Mouse (Mus musculus) embryonic facial prominence, embryonic 12.5 days (tissue): ENCODE results near the gene Rgs4. TPM values are rescaled to one million over a fixed set of nuclear protein-coding genes. Genes with fewer than 3 reads are reported as not detected.

Experiments used
- ATAC-seq: fragments of 200-750 bp; cut with Nextera tagmentation; 2 replicates; pipeline ENCODE4 v1.8.0; 2017; ENCODE audit not compliant: insufficient number of reproducible peaks, insufficient read depth, low FRiP score, low TSS enrichment
- H3K27ac ChIP-seq: fragments of 300-500 bp; sonication (generic); 2 replicates; pipeline ENCODE4 v1.5.1; 2016; ENCODE audit warnings: mild to moderate bottlenecking
- H3K27me3 ChIP-seq: fragments of 300-500 bp; sonication (generic); 2 replicates; pipeline ENCODE4 v1.6.1; 2016; ENCODE audit warnings: mild to moderate bottlenecking, moderate library complexity
- H3K36me3 ChIP-seq: fragments of 300-500 bp; sonication (generic); 2 replicates; pipeline ENCODE4 v1.6.1; 2016; ENCODE audit warnings: mild to moderate bottlenecking
- H3K4me1 ChIP-seq: fragments of 300-500 bp; sonication (generic); 2 replicates; pipeline ENCODE4 v1.6.1; 2016
- H3K4me2 ChIP-seq: fragments of 300-500 bp; sonication (generic); replicated peaks from 2 replicates; pipeline ENCODE4 v1.6.1; 2016; ENCODE audit warnings: mild to moderate bottlenecking, moderate library complexity
- H3K4me3 ChIP-seq: fragments of 300-500 bp; sonication (generic); 2 replicates; pipeline ENCODE4 v1.5.1; 2016; ENCODE audit warnings: mild to moderate bottlenecking
- H3K9ac ChIP-seq: fragments of 300-500 bp; sonication (generic); 2 replicates; pipeline ENCODE4 v1.6.1; 2016; ENCODE audit warnings: mild to moderate bottlenecking, moderate library complexity
- H3K9me3 ChIP-seq: fragments of 300-500 bp; sonication (generic); 2 replicates; pipeline ENCODE4 v1.6.1; 2016; ENCODE audit warnings: mild to moderate bottlenecking, moderate library complexity
- WGBS: fragments of 180-500 bp; shearing (Covaris S2); methylation state at CpG from one replicate; pipeline ENCODE4 v1.1.7; 2016; 5-methylcytosine and 5-hydroxymethylcytosine counted together
- polyA plus RNA-seq: library from polyadenylated mRNA; unstranded; fragments of >200 nt; fragmentation: Nextera tagmentation; extraction: Ambion mirVana; gene quantifications from 2 replicates; pipeline ENCODE4 v1.2.1, GENCODE M21; 2016

Rgs4 gene
- polyA plus RNA-seq, 1 experiment from 2014 or later: 10.2 TPM

DNA sequence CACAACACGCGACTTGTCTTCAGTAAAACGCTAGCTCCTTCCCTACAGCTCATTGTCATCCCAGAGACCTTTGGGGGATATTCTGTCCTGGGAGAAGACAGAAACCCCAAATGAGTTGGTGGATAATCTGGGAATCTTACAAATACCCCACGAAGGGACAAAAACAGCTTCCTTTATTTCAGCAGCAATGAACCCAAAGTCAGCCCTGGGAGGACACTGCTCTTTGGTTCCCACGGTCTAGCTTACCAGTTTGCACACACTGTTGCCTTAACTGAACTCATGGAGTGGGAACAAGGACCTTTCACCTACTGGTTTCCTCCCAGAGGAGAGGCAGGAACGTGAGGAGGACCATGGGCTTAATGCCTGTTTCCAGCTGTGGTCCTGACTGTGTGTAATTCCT, 10.2 kb downstream of the Rgs4 start:
- 82% methylated on average over 6 of the region's 6 CpGs for WGBS
- Histone ChIP-seq H3K9me3 (no peaks in the 10 kb centered on the region), H3K36me3 (no peaks in the 10 kb centered on the region), H3K9ac (no peak overlapping the region), H3K27ac (no peak overlapping the region), H3K27me3 (0 out of 2 replicates have a peak, but pooled peaks cover 2% of the 10 kb centered on the region), H3K4me3 (no peak overlapping the region), H3K4me1 (no peaks in the 10 kb centered on the region), H3K4me2 (no peak overlapping the region)
- ATAC-seq: no peak

DNA sequence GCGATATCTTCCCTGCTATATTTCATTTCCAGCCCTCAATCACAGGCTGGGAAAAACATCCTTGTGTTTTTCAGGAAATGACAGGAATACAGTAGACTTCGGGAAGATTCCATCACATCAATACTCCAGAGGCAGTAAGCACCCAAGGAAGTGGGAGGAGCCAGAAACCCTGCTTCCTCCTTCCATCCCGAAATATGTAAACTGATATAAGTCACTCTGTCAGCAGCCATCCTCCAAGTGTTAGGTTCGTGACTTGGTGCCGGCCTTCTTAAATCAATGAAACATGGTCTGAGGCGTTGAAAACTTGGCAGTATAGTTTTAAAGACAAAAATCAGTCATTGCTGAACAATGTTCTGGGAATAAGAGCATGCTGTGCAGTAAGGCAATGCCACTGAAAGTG, 11.3 kb downstream of the Rgs4 start:
- Histone ChIP-seq H3K9me3 (no peaks in the 10 kb centered on the region), H3K9ac (no peak overlapping the region), H3K27me3 (0 out of 2 replicates have a peak, but pooled peaks cover 2% of the 10 kb centered on the region), H3K36me3 (no peaks in the 10 kb centered on the region), H3K27ac (no peak overlapping the region), H3K4me1 (no peaks in the 10 kb centered on the region), H3K4me3 (no peak overlapping the region), H3K4me2 (no peak overlapping the region)
- WGBS: 82% methylated on average over 6 of the region's 6 CpGs
- no peak for ATAC-seq

DNA sequence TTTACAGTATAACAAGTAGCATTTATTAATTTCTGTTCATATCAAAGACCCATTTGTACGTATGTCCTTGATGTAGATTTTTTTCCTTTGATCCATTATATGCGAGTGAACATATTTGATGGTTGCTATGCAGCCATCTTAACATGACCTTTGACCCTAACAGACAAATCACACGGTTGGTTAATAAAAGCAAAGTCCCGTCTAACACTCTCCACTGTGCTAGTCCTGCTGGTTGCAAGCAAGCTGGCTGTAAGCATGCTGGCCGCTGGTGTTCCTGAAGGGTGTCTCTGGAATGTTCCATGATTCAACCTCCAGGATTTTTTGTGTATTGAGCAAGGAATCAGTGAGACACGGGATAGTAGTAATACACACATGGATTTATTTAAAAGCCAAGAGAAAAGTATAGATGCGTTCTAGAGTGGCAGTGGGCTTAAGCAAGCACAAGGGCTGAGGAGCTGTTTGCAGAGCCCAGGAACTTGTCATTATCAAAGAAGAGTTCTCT, 16.8 kb downstream of the Rgs4 start:
- no peaks in the 10 kb centered on the region for H3K27me3 ChIP-seq
- H3K4me1 ChIP-seq: no peaks in the 10 kb centered on the region
- no peak overlapping the region for H3K9ac ChIP-seq
- no peak overlapping the region for H3K4me2 ChIP-seq
- no peaks in the 10 kb centered on the region for H3K36me3 ChIP-seq
- no peak overlapping the region for H3K27ac ChIP-seq
- ATAC-seq: no peak
- WGBS: 70% methylated on average over 7 of the region's 7 CpGs
- no peaks in the 10 kb centered on the region for H3K9me3 ChIP-seq
- no peak overlapping the region for H3K4me3 ChIP-seq

DNA sequence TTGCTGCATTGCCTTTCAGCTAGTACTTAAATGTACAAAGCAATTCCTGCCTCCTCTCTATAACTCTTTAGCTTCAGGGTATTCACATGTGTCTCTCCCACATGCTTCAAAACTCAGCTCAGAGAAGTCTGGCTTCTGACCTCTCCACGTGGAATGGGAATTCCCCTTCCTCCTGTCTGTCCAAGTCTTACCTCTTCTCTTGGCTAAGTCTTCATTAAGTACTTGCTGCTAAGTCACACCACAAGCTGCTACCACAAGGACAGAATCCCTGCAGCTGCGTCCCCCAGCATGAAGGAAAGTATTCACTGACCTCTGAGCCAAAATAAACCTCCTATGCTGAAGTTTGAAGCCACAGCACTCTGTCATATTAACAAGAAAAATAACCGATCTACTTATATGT, 21.1 kb downstream of the Rgs4 start:
- Histone ChIP-seq H3K9ac (no peak overlapping the region), H3K4me2 (no peak overlapping the region), H3K9me3 (no peaks in the 10 kb centered on the region), H3K4me3 (no peak overlapping the region), H3K27me3 (no peaks in the 10 kb centered on the region), H3K4me1 (no peaks in the 10 kb centered on the region), H3K27ac (no peak overlapping the region), H3K36me3 (no peaks in the 10 kb centered on the region)
- WGBS: 67% methylated on average over 3 of the region's 3 CpGs
- no peak for ATAC-seq

GRCm38 (mm10) chr1:169721836-169722235, 25.6 kb downstream of the Rgs4 start:
- Histone ChIP-seq H3K27me3 (no peaks in the 10 kb centered on the region), H3K9me3 (no peaks in the 10 kb centered on the region), H3K36me3 (no peaks in the 10 kb centered on the region), H3K9ac (no peak overlapping the region), H3K27ac (no peak overlapping the region), H3K4me2 (no peak overlapping the region), H3K4me3 (no peak overlapping the region), H3K4me1 (no peaks in the 10 kb centered on the region)
- ATAC-seq: no peak
- 58% methylated on average over 2 of the region's 2 CpGs for WGBS

DNA sequence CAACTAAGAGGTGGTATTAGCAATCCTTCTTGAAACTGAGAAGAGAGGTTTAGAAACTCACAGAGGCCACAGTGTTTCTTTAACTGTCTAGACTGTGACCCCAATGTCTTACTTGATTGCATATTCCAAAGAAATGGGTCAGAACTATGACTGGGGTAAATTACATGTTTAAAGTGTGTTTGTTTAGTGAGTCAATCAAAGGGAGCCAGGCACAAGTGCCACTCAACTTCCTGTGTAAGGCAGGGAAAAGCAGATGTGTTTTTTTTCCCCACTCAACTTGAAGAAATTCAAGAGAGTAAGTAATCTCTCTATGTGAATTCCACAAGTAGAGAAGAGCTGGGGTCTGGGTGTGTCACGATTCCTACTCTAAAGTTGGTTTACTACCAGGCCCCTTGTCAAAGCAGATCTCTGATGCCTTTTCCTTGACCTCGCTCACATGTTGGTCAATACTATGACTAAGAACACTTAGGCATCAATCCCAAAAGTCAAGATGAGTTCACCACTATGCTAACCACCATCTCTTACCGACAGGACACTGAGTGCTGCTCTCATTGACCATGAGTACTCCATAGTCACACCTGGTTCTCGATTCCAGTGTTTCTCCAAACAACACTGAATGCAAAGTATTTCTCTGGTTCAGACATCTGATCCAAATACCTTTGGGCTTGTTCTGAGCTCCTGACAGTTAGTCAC, 42.9 kb downstream of the Rgs4 start:
- no peaks in the 10 kb centered on the region for H3K4me1 ChIP-seq
- no peak overlapping the region for H3K9ac ChIP-seq
- H3K4me3 ChIP-seq: no peak overlapping the region
- no peak overlapping the region for H3K4me2 ChIP-seq
- ATAC-seq: no peak
- WGBS: 86% methylated on average over 4 of the region's 4 CpGs
- no peaks in the 10 kb centered on the region for H3K9me3 ChIP-seq
- H3K27ac ChIP-seq: no peak overlapping the region
- no peaks in the 10 kb centered on the region for H3K27me3 ChIP-seq
- no peaks in the 10 kb centered on the region for H3K36me3 ChIP-seq

DNA sequence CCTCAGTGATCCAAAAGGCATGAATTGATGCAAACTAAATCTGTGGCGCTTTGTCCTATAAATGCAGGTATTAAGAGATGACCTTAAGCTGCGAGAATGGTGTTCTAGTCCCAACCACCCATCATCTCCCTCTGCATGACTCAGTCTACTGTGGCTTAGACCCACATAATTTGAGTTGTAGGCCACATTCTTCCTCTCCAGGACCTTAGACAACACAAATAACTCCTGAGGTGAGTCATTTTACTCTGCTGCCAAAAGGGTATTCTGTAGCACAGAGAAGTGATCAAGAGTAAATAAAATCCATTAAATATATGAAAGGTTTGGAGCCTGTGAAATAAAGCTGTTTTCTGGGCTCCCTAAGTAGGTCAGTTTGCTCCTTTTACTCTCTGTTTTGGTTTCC, 48.3 kb downstream of the Rgs4 start:
- Histone ChIP-seq H3K4me3 (no peak overlapping the region), H3K9me3 (no peaks in the 10 kb centered on the region), H3K9ac (no peak overlapping the region), H3K27me3 (no peaks in the 10 kb centered on the region), H3K4me1 (no peaks in the 10 kb centered on the region), H3K4me2 (no peak overlapping the region), H3K27ac (no peak overlapping the region), H3K36me3 (no peaks in the 10 kb centered on the region)
- WGBS: 89% methylated on average over 2 of the region's 2 CpGs
- ATAC-seq: no peak

GRCm38 (mm10) chr1:169697236-169697635, 50.2 kb downstream of the Rgs4 start:
- Histone ChIP-seq H3K4me1 (no peaks in the 10 kb centered on the region), H3K27me3 (no peaks in the 10 kb centered on the region), H3K36me3 (no peaks in the 10 kb centered on the region), H3K4me2 (no peak overlapping the region), H3K27ac (no peak overlapping the region), H3K9me3 (no peaks in the 10 kb centered on the region), H3K9ac (no peak overlapping the region), H3K4me3 (no peak overlapping the region)
- no peak for ATAC-seq
- WGBS: 76% methylated on average over 4 of the region's 4 CpGs

DNA sequence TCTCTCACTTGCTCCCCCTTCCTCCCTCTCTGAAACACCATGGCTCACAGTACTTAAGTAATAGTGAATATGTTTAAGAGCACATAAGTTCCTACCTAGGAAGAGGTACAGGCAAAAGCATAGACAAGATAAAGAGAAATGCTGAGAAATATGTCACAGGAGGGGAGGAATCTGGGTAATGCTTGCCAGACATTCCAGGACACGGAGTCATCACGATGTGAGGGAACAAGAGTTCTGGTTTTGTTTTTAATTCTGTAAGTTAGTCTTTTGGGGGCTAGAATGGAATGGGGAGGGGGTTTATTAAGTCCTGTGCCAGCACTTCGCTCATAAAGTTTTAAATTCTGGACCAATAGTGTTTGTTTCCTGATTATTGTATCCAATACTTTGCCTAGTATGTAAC, 52.1 kb downstream of the Rgs4 start:
- 68% methylated on average over 3 of the region's 3 CpGs for WGBS
- Histone ChIP-seq H3K9me3 (no peaks in the 10 kb centered on the region), H3K4me1 (no peaks in the 10 kb centered on the region), H3K4me2 (no peak overlapping the region), H3K27me3 (no peaks in the 10 kb centered on the region), H3K4me3 (no peak overlapping the region), H3K27ac (no peak overlapping the region), H3K36me3 (no peaks in the 10 kb centered on the region), H3K9ac (no peak overlapping the region)
- no peak for ATAC-seq

GRCm38 (mm10) chr1:169693537-169693936, 53.9 kb downstream of the Rgs4 start:
- Histone ChIP-seq H3K36me3 (no peaks in the 10 kb centered on the region), H3K9me3 (no peaks in the 10 kb centered on the region), H3K4me2 (no peak overlapping the region), H3K4me1 (no peaks in the 10 kb centered on the region), H3K27ac (no peak overlapping the region), H3K4me3 (no peak overlapping the region), H3K27me3 (no peaks in the 10 kb centered on the region), H3K9ac (no peak overlapping the region)
- no peak for ATAC-seq
- 51% methylated on average over 3 of the region's 3 CpGs for WGBS

GRCm38 (mm10) chr1:169693040-169693439, 54.4 kb downstream of the Rgs4 start:
- no peaks in the 10 kb centered on the region for H3K27me3 ChIP-seq
- no peak overlapping the region for H3K4me2 ChIP-seq
- no peak overlapping the region for H3K27ac ChIP-seq
- no peaks in the 10 kb centered on the region for H3K36me3 ChIP-seq
- no peaks in the 10 kb centered on the region for H3K4me1 ChIP-seq
- WGBS: 58% methylated on average over 2 of the region's 2 CpGs
- H3K4me3 ChIP-seq: no peak overlapping the region
- no peak for ATAC-seq
- no peak overlapping the region for H3K9ac ChIP-seq
- no peaks in the 10 kb centered on the region for H3K9me3 ChIP-seq
